In the genomic region with DNA sequence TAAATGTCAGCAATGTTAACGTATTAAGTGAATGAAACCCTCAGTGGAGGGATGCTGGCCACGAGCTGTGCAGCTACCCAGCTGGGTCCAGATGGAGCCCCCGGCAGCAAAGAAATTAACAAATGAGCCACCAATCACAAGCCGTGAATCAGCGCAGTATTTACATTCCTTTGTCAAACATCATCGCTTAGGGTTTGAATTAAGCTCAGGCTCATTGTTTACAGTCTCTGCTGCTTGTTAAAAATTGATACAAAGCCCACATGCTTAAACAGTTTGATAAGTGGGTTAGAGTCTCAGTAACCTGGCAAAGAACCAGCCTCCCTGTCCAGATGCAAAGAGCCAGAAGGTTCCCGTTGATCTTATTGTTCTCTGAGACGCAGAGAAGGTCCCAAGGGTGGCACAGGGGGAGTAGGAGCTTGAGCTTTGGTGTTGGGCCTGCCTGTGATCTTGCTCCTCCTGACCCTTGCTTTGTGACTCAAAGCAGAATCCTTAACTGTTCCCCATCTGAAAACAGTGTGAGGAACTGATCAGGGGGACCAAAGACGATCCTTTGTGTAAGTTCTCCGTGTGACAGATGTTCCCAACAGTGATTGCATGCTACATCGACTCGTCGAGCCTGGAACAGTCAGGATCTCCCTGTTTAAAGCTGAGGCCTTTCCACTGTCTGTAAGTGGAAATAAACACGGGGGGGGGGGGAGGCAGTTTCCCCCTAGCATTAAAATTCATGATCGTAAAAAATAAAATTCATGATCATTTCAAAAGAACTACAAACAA, we compare ENCODE assay signal across 12 mouse cellular contexts. TPM values are rescaled to one million over a fixed set of nuclear protein-coding genes. Genes with fewer than 3 reads are reported as not detected.
DNase-seq lines count a peak whose midpoint lies in the region; ATAC-seq and TF ChIP-seq lines count a peak whose summit lies in the region.
"Had no signal": no experiment of that assay in that cellular context is flagged by ENCODE, and none has a peak within 500 bp of the region (broad histone marks: within the 10 kb centered on the region; RNA-seq: fewer than 3 reads in every experiment).

No protein-coding gene starts in this region.

- H3K27ac ChIP-seq in lung, embryonic 14.5 days (ENCODE audit: low read depth), result peak overlapping the region; percentile 62
- no peak overlapping the region for H3K27ac ChIP-seq in forebrain, embryonic 11.5 days (ENCODE audit: low read depth, low read length)
- H3K27ac ChIP-seq in intestine, postnatal 0 days (ENCODE audit: low read depth, low read length), result no peak overlapping the region; the same call in 1 of the 2 replicates

- no peaks in the 10 kb centered on the region for H3K36me3 ChIP-seq in lung, embryonic 14.5 days (ENCODE audit: insufficient read depth)
- H3K36me3 ChIP-seq in forebrain, embryonic 11.5 days (ENCODE audit: control insufficient read depth, insufficient read depth, low read length), result no peaks in the 10 kb centered on the region
- H3K36me3 ChIP-seq in intestine, postnatal 0 days (ENCODE audit: control insufficient read depth, insufficient read depth), result no peaks in the 10 kb centered on the region
- H3K36me3 ChIP-seq: heart, embryonic 12.5 days had no signal

- H3K4me3 ChIP-seq in lung, embryonic 14.5 days (ENCODE audit: low read depth, low read length), result no peak overlapping the region
- H3K4me3 ChIP-seq in forebrain, embryonic 11.5 days (ENCODE audit: low read depth, low read length), result no peak overlapping the region
- no peak overlapping the region for H3K4me3 ChIP-seq in intestine, postnatal 0 days (ENCODE audit: low read depth, low read length)
- H3K4me3 ChIP-seq: heart, embryonic 12.5 days had no signal

- no peaks in the 10 kb centered on the region for H3K27me3 ChIP-seq in lung, embryonic 14.5 days (ENCODE audit: insufficient read depth, low read length)
- H3K27me3 ChIP-seq in forebrain, embryonic 11.5 days (ENCODE audit: control insufficient read depth, insufficient read depth, low read length), result no peaks in the 10 kb centered on the region
- no peaks in the 10 kb centered on the region for H3K27me3 ChIP-seq in intestine, postnatal 0 days (replicated peaks; ENCODE audit: control insufficient read depth, insufficient read depth, low read length)
- H3K27me3 ChIP-seq: heart, embryonic 12.5 days had no signal

- no peak overlapping the region for H3K9ac ChIP-seq in lung, embryonic 14.5 days
- H3K9ac ChIP-seq in forebrain, embryonic 11.5 days (ENCODE audit: low read length), result no peak overlapping the region
- H3K9ac ChIP-seq in intestine, postnatal 0 days (ENCODE audit: low read depth, low read length), result no peak overlapping the region
- H3K9ac ChIP-seq: heart, embryonic 12.5 days had no signal

- peaks cover 12% of the 10 kb centered on the region for H3K4me1 ChIP-seq in lung, embryonic 14.5 days (ENCODE audit: insufficient read depth)
- H3K4me1 ChIP-seq in forebrain, embryonic 11.5 days (replicated peaks; ENCODE audit: control insufficient read depth, insufficient read depth, low read length), result no peaks in the 10 kb centered on the region
- H3K4me1 ChIP-seq in intestine, postnatal 0 days (replicated peaks; ENCODE audit: control insufficient read depth, insufficient read depth, low read length), result no peaks in the 10 kb centered on the region

- peak; percentile 91 for DNase-seq in lung, embryonic 14.5 days
- no peak for DNase-seq in lung, postnatal 36 days
- no peak for DNase-seq in forebrain, embryonic 11.5 days (ENCODE audit: low spot score)
- peak; percentile 75 for DNase-seq in retina, postnatal 1 day
- no peak for DNase-seq in thymus, postnatal 4 days
- no peak for DNase-seq in right cerebral cortex, postnatal 10 days (ENCODE audit: low spot score in 2 of 2)
- no peak for DNase-seq in spleen, postnatal 14 days (ENCODE audit: low spot score in 2 of 2)
- DNase-seq: adrenal gland, postnatal 10 days; right cerebral cortex, postnatal 25 days; thymus, postnatal 36 days had no signal

- WGBS in lung, embryonic 14.5 days, result 16% methylated on average over 15 of the region's 15 CpGs
- WGBS in forebrain, embryonic 11.5 days, result 54% methylated on average over 15 of the region's 15 CpGs
- WGBS in intestine, postnatal 0 days, result 30% methylated on average over 15 of the region's 15 CpGs

- ATAC-seq in lung, embryonic 14.5 days (ENCODE audit: insufficient read depth), result peak; percentile 95
- peak; percentile 56 for ATAC-seq in forebrain, embryonic 11.5 days (replicated peaks; ENCODE audit: low FRiP score)
- ATAC-seq in intestine, postnatal 0 days, result peak; percentile 22; the same call in 1 of the 2 replicates

- TF ChIP-seq CTCF in lung, embryonic 14.5 days (IDR thresholded peaks at IDR 0.05; ENCODE audit: low read depth), result no peak
- TF ChIP-seq CTCF in intestine, postnatal 0 days (IDR thresholded peaks at IDR 0.05; ENCODE audit: low read depth), result no peak

- no peaks in the 10 kb centered on the region for H3K9me3 ChIP-seq in lung, embryonic 14.5 days (ENCODE audit: low read depth, low read length)
- no peaks in the 10 kb centered on the region for H3K9me3 ChIP-seq in forebrain, embryonic 11.5 days (ENCODE audit: control insufficient read depth, low read length)
- no peaks in the 10 kb centered on the region for H3K9me3 ChIP-seq in intestine, postnatal 0 days (ENCODE audit: control insufficient read depth)
- H3K9me3 ChIP-seq: heart, embryonic 12.5 days had no signal

- H3K4me2 ChIP-seq in lung, embryonic 14.5 days, result peak overlapping the region; percentile 37
- H3K4me2 ChIP-seq in forebrain, embryonic 11.5 days (ENCODE audit: low read depth, low read length, severe bottlenecking), result no peak overlapping the region
- no peak overlapping the region for H3K4me2 ChIP-seq in intestine, postnatal 0 days (replicated peaks; ENCODE audit: low read depth)
- H3K4me2 ChIP-seq: heart, embryonic 12.5 days had no signal

RNA-seq across cellular contexts. Expression of gene Cdhr3, which starts 9.9 kb away (rescaled TPM):
- polyA plus RNA-seq in lung, embryonic 14.5 days (2014; fragmentation: Nextera tagmentation; extraction: Ambion mirVana), result not detected in 2 replicates
- polyA plus RNA-seq in forebrain, embryonic 11.5 days (2014; fragmentation: Nextera tagmentation; extraction: Ambion mirVana), result not detected in 2 replicates
- 0.10 TPM in 1 of 2 replicates, not detected in the other for polyA plus RNA-seq in intestine, postnatal 0 days (2015; fragmentation: Nextera tagmentation; extraction: Ambion mirVana)

RNA-seq across cellular contexts. Expression of gene Atxn7l1, which starts 45.0 kb away (rescaled TPM):
- polyA plus RNA-seq in lung, embryonic 14.5 days (2014; fragmentation: Nextera tagmentation; extraction: Ambion mirVana), result 14.4 and 16.5 TPM in 2 replicates
- 16.0 and 16.5 TPM in 2 replicates for polyA plus RNA-seq in forebrain, embryonic 11.5 days (2014; fragmentation: Nextera tagmentation; extraction: Ambion mirVana)
- 8.2 and 9.0 TPM in 2 replicates for polyA plus RNA-seq in intestine, postnatal 0 days (2015; fragmentation: Nextera tagmentation; extraction: Ambion mirVana)

Comparison
In these comparisons a context has a peak if more than half of its experiments do, and no peak if none do; other contexts are left out.
1. DNase-seq: peak in lung, embryonic 14.5 days (single experiment) and retina, postnatal 1 day (single experiment); none in lung, postnatal 36 days (single experiment), forebrain, embryonic 11.5 days (single experiment), thymus, postnatal 4 days (single experiment), right cerebral cortex, postnatal 10 days (0 of 2) and spleen, postnatal 14 days (0 of 2).
2. ATAC-seq: peak in every context shown above with its lines; median percentile 95 in lung, embryonic 14.5 days; 56 in forebrain, embryonic 11.5 days; 22 in intestine, postnatal 0 days.